Mouse (Mus musculus): ENCODE data around the gene 1500009L16Rik.

DNA sequence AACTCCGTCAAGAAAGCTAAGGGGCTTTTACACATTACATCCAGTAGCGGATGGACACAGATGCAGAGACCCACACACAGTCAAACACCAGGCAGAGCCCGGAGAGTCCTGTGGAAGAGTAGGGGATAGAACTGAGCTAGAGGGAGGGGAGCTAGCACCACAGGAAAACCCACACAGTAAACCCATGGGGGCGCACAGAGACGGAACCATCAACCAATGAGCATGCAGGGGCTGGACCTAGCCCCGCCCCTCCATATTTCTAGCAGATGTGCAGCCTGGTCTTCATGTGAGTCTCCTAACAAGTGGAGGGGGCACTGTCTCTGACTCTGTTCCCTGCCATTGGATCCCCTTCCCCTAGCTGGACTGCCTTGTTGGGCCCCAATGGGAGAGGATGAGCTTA is 5.9 kb downstream of the 1500009L16Rik start:
- TF ChIP-seq TAL1 (IDR thresholded peaks at IDR 0.05; ENCODE audit: low read length) (no peak), GATA1 (IDR thresholded peaks at IDR 0.05; ENCODE audit: low read length) (no peak)

Measured in erythroblast, embryonic 14.5 days (primary cell).